ENCODE assay signal across 10 mouse cellular contexts in the genomic region with DNA sequence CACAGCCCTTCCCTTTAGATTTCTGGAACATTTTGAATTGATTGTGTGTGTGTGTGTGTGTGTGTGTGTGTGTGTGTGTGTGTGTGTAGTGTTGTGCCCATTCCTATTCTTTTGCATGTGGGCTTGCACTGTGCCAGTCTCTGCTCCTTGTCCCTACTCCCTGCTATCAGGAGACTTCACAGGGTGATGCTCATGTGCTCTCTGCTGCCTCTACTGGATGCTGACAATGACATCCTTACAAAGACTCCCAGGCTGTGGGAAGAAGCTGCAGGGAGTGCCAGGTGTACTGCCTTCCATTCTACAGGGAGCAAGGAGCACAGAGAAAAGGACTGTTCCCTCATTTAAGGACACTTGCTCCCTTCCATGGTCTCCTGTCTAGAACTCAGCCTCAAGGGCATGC. TPM values are rescaled to one million over a fixed set of nuclear protein-coding genes. Genes with fewer than 3 reads are reported as not detected.
DNase-seq lines count a peak whose midpoint lies in the region; ATAC-seq lines count a peak whose summit lies in the region.
"Had no signal": no experiment of that assay in that cellular context is flagged by ENCODE, and none has a peak within 500 bp of the region (broad histone marks: within the 10 kb centered on the region; RNA-seq: fewer than 3 reads in every experiment).

No protein-coding gene starts in this region.

- H3K27me3 ChIP-seq in forebrain, embryonic 13.5 days = peaks cover 75% of the 10 kb centered on the region

- no peaks in the 10 kb centered on the region for H3K36me3 ChIP-seq in forebrain, embryonic 13.5 days (ENCODE audit: poor library complexity, severe bottlenecking)
- H3K36me3 ChIP-seq: heart, embryonic 15.5 days had no signal

- H3K4me1 ChIP-seq in forebrain, embryonic 13.5 days = peaks cover 40% of the 10 kb centered on the region

- no peaks in the 10 kb centered on the region for H3K9me3 ChIP-seq in forebrain, embryonic 13.5 days (replicated peaks)
- H3K9me3 ChIP-seq: heart, embryonic 15.5 days had no signal

- peak; percentile 38 for DNase-seq in adrenal gland, adult 2 months
- no peak for DNase-seq in adrenal gland, postnatal 25 days
- DNase-seq in A20 (ENCODE audit: low read depth, low spot score) = peak; percentile 22
- DNase-seq in c-Kit-positive CD71-positive TER-119-positive erythroid progenitor cells, embryonic 14.5 days (ENCODE audit: low spot score) = peak; percentile 19
- peak; percentile 50 to 64 for DNase-seq in layer of hippocampus, postnatal 10 days (ENCODE audit: low spot score in 2 of 2)
- DNase-seq in naive thymus-derived CD4-positive, alpha-beta T cell, adult 2 months (ENCODE audit: low read depth) = peak; percentile 1
- no peak for DNase-seq in natural killer cell, adult 2 months (ENCODE audit: low spot score in 2 of 2)

- no peak overlapping the region for H3K27ac ChIP-seq in forebrain, embryonic 13.5 days
- H3K27ac ChIP-seq: heart, embryonic 15.5 days had no signal

- H3K9ac ChIP-seq in forebrain, embryonic 13.5 days = no peak overlapping the region
- H3K9ac ChIP-seq: heart, embryonic 15.5 days had no signal

- peak; percentile 78; the same call in 1 of the 2 replicates for ATAC-seq in forebrain, embryonic 13.5 days

- H3K4me3 ChIP-seq in forebrain, embryonic 13.5 days = no peak overlapping the region
- H3K4me3 ChIP-seq: heart, embryonic 15.5 days; myocyte had no signal

- H3K4me2 ChIP-seq in forebrain, embryonic 13.5 days = no peak overlapping the region
- H3K4me2 ChIP-seq: heart, embryonic 15.5 days had no signal

RNA-seq across cellular contexts. Expression of a gene that starts 58.4 kb away (rescaled TPM):
- total RNA-seq in adrenal gland, adult 2 months (2021) = not detected
- polyA plus RNA-seq in adrenal gland, adult 2 months (2012; rRNA removed) = not detected in 2 replicates
- not detected in 2 replicates for total RNA-seq in adrenal gland, postnatal 25 days (2021)
- 6.3 and 8.4 TPM in 2 replicates for polyA plus RNA-seq in forebrain, embryonic 13.5 days (2015; fragmentation: Nextera tagmentation; extraction: Ambion mirVana)
- total RNA-seq in layer of hippocampus, postnatal 10 days (2021) = 10 to 100 TPM; 36.0 to 44.8 TPM
- polyA plus RNA-seq: heart, embryonic 15.5 days; myocyte had no signal

Comparison
In these comparisons a context has a peak if more than half of its experiments do, and no peak if none do; other contexts are left out.
1. DNase-seq: peak in adrenal gland, adult 2 months (single experiment), A20 (single experiment), c-Kit-positive CD71-positive TER-119-positive erythroid progenitor cells, embryonic 14.5 days (single experiment), layer of hippocampus, postnatal 10 days (2 of 2) and naive thymus-derived CD4-positive, alpha-beta T cell, adult 2 months (single experiment); none in adrenal gland, postnatal 25 days (single experiment) and natural killer cell, adult 2 months (0 of 2).
2. RNA of a gene that starts 58.4 kb away (total RNA-seq): 36.0 to 44.8 TPM in layer of hippocampus, postnatal 10 days; not detected in adrenal gland, adult 2 months and not detected in adrenal gland, postnatal 25 days; every median in the first group is over 10 times any median in the second.